Mouse (Mus musculus): Measurements from ENCODE around the gene Kxd1. TPM values are rescaled to one million over a fixed set of nuclear protein-coding genes. Genes with fewer than 3 reads are reported as not detected.
"Not testable (repeated sequence)": the region's sequence is repeated elsewhere in the genome, so short reads cannot be mapped to it uniquely, and the experiment has no call there.

The Kxd1 gene
- polyA plus RNA-seq, 1 experiment from 2014 or later = 44.7 TPM

DNA sequence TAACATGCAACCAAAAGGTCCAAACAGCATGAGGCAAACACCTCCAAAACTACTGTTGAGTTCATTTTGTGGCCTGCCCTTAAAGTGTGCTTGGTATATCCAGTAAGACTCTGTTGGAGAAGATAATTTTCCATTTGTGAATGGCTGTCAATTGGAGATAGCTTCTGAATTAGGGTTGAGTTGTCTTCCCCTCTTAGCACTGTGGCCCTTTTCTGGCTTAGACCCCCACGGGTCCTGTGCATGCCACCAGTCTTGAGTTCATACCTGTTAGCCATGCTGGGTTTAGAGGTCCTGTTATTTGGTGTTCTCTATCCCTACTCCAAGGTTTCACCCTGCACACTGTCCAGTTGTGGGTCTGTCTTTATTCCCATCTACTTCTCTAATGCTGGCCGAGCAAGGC, 16.0 kb downstream of the Kxd1 start:
- Histone ChIP-seq H3K4me3 (peak overlapping the region; percentile 99), H3K9ac (peak overlapping the region; percentile 99), H3K4me2 (peak overlapping the region; percentile 84), H3K4me1 (peaks cover 48% of the 10 kb centered on the region), H3K27ac (peak overlapping the region; percentile 98), H3K27me3 (replicated peaks) (no peaks in the 10 kb centered on the region), H3K9me3 (replicated peaks) (no peaks in the 10 kb centered on the region), H3K36me3 (peaks cover 70% of the 10 kb centered on the region)
- 70% methylated on average over 2 of the region's 2 CpGs for WGBS (ENCODE audit: insufficient replicate concordance)
- no peak for ATAC-seq

DNA sequence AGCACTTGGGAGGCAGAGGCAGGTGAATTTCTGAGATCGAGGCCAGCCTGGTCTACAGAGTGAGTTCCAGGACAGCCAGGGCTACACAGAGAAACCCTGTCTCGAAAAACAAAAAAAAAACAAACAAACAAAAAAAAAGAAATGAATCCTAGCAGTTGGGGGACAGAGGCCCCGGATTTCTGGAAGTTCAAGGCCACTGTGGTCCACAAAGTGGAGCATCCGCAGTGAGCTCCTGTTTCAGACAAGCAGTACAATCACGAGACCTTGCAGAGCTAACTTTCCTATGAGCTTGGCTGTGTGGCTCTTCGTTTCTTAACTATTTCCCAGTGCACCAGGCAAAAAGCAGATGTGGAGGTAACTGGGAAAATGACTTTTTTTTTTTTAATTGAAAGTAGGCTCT, 16.6 kb downstream of the Kxd1 start:
- Histone ChIP-seq H3K27ac (peak overlapping the region; percentile 98), H3K4me2 (peak overlapping the region; percentile 84), H3K36me3 (peaks cover 64% of the 10 kb centered on the region), H3K9ac (peak overlapping the region; percentile 99), H3K4me1 (peaks cover 52% of the 10 kb centered on the region), H3K4me3 (peak overlapping the region; percentile 99)
- 43% methylated on average over 6 of the region's 6 CpGs for WGBS (ENCODE audit: insufficient replicate concordance)
- not testable (repeated sequence) for H3K9me3 ChIP-seq (replicated peaks); H3K27me3 ChIP-seq (replicated peaks); ATAC-seq

- H3K36me3 ChIP-seq = peaks cover 56% of the 10 kb centered on the region
- no peaks in the 10 kb centered on the region for H3K9me3 ChIP-seq (replicated peaks)
- peak within 1 kb of the TSS; percentile 98 for H3K27ac ChIP-seq
- H3K4me2 ChIP-seq = peak within 1 kb of the TSS; percentile 84
- H3K27me3 ChIP-seq (replicated peaks) = no peaks in the 10 kb centered on the region
- peaks cover 60% of the 10 kb centered on the region for H3K4me1 ChIP-seq
- peak; percentile 74 for ATAC-seq
- under 1% methylated on average over 71 of the region's 74 CpGs for WGBS (ENCODE audit: insufficient replicate concordance)
- peak within 1 kb of the TSS; percentile 99 for H3K4me3 ChIP-seq
- H3K9ac ChIP-seq = peak within 1 kb of the TSS; percentile 99
Observed at GRCm38 (mm10) chr8:70510228-70510915, 17.4 kb downstream of the Kxd1 start, which contains the start of gene Uba52. Gene Uba52 (minus strand): TSS chr8:70510801.

- H3K36me3 ChIP-seq = peaks cover 54% of the 10 kb centered on the region
- H3K4me3 ChIP-seq = peak overlapping the region; percentile 99
- 0 out of 2 replicates have a peak, but pooled peaks cover 2% of the 10 kb centered on the region for H3K27me3 ChIP-seq (replicated peaks)
- no peak for ATAC-seq
- H3K4me2 ChIP-seq = peak overlapping the region; percentile 84
- H3K27ac ChIP-seq = peak overlapping the region; percentile 98
- 2% methylated on average over 25 of the region's 25 CpGs for WGBS (ENCODE audit: insufficient replicate concordance)
- peak overlapping the region; percentile 99 for H3K9ac ChIP-seq
- H3K4me1 ChIP-seq = peaks cover 70% of the 10 kb centered on the region
- no peaks in the 10 kb centered on the region for H3K9me3 ChIP-seq (replicated peaks)
Observed at GRCm38 (mm10) chr8:70509281-70509952, 18.3 kb downstream of the Kxd1 start.

GRCm38 (mm10) chr8:70507027-70507393, 20.7 kb downstream of the Kxd1 start:
- Histone ChIP-seq H3K27ac (peak overlapping the region; percentile 90), H3K4me1 (peaks cover 79% of the 10 kb centered on the region), H3K27me3 (replicated peaks) (peaks cover 24% of the 10 kb centered on the region), H3K36me3 (peaks cover 40% of the 10 kb centered on the region), H3K9ac (peak overlapping the region; percentile 79), H3K9me3 (replicated peaks) (no peaks in the 10 kb centered on the region), H3K4me2 (peak overlapping the region; percentile 84), H3K4me3 (peak overlapping the region; percentile 70)
- 43% methylated on average over 5 of the region's 5 CpGs for WGBS (ENCODE audit: insufficient replicate concordance)
- no peak for ATAC-seq

- no peaks in the 10 kb centered on the region for H3K9me3 ChIP-seq (replicated peaks)
- peak within 1 kb of the TSS; percentile 84 for H3K4me2 ChIP-seq
- WGBS (ENCODE audit: insufficient replicate concordance) = 1% methylated on average over 40 of the region's 40 CpGs
- peaks cover 40% of the 10 kb centered on the region for H3K36me3 ChIP-seq
- H3K27ac ChIP-seq = peak within 1 kb of the TSS; percentile 90
- H3K27me3 ChIP-seq (replicated peaks) = peaks cover 30% of the 10 kb centered on the region
- peak within 1 kb of the TSS; percentile 79 for H3K9ac ChIP-seq
- H3K4me3 ChIP-seq = peak within 1 kb of the TSS; percentile 70
- ATAC-seq = peak; percentile 84
- H3K4me1 ChIP-seq = peaks cover 79% of the 10 kb centered on the region
Observed at GRCm38 (mm10) chr8:70506328-70507026, 21.3 kb downstream of the Kxd1 start, which contains the start of gene Rex1bd. Gene Rex1bd (minus strand): TSS chr8:70506752.

DNA sequence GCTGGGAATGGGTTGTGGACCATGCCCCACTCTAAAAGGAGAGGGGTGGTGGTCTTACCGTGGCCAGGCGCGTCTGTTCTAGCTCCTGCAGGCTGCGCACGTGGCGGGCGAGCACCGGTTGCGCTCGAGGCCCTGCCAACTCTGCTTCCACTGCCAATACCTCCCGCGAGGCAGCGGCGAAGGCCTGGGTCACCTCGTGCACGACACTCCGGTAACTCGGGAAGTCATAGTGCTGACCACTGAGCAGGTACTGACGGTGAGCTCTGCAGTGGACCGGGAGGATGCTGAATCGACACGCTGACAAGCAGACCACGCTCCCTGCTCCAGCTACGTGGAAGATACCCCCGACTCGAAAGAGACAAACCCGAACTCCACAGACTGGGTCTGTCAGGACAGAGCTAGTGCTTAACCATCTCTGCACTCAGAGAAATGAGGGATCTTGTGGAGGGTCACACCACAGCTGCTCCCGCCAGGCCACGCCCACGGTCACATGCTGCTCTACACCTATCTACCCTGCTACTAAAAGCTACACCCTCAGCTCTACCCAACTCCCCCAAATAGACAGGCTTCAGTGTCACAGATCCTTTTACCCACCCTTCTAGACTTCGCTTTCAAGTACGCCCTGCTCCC, 21.9 kb downstream of the Kxd1 start:
- H3K4me2 ChIP-seq = peak overlapping the region; percentile 84
- peaks cover 40% of the 10 kb centered on the region for H3K36me3 ChIP-seq
- H3K9me3 ChIP-seq (replicated peaks) = no peaks in the 10 kb centered on the region
- peak; percentile 44 for ATAC-seq
- H3K4me3 ChIP-seq = peak overlapping the region; percentile 70
- H3K27ac ChIP-seq = peak overlapping the region; percentile 90
- H3K9ac ChIP-seq = peak overlapping the region; percentile 79
- 38% methylated on average over 32 of the region's 32 CpGs for WGBS (ENCODE audit: insufficient replicate concordance)
- peaks cover 82% of the 10 kb centered on the region for H3K4me1 ChIP-seq
- peaks cover 31% of the 10 kb centered on the region for H3K27me3 ChIP-seq (replicated peaks)

DNA sequence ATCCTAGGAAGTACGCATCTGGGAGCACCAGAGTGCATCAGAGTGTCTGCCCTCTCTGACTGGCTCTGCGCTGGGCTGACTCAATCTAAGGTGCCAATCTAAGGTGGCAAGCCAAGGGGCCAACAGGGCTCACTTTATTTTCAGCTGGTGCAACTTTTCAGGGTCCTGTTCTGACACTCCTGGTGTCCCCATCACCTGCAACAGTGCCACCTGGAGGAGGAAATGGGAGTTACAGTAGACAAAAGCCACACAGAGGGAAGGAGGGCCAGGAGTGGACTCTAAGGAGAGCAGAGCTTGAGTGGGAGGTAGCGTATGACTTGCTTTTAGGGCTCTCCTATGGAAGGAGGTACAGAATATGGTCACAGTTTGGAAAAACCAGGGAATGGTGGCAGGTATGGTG, 22.9 kb downstream of the Kxd1 start:
- peaks cover 92% of the 10 kb centered on the region for H3K4me1 ChIP-seq
- peaks cover 40% of the 10 kb centered on the region for H3K36me3 ChIP-seq
- 71% methylated on average over 3 of the region's 3 CpGs for WGBS (ENCODE audit: insufficient replicate concordance)
- H3K4me3 ChIP-seq = no peak overlapping the region
- no peak overlapping the region for H3K27ac ChIP-seq
- H3K9me3 ChIP-seq (replicated peaks) = no peaks in the 10 kb centered on the region
- H3K9ac ChIP-seq = no peak overlapping the region
- no peak for ATAC-seq
- 0 out of 2 replicates have a peak overlapping the region, but pooled peaks have one; percentile 84 for H3K4me2 ChIP-seq
- peaks cover 39% of the 10 kb centered on the region for H3K27me3 ChIP-seq (replicated peaks)

DNA sequence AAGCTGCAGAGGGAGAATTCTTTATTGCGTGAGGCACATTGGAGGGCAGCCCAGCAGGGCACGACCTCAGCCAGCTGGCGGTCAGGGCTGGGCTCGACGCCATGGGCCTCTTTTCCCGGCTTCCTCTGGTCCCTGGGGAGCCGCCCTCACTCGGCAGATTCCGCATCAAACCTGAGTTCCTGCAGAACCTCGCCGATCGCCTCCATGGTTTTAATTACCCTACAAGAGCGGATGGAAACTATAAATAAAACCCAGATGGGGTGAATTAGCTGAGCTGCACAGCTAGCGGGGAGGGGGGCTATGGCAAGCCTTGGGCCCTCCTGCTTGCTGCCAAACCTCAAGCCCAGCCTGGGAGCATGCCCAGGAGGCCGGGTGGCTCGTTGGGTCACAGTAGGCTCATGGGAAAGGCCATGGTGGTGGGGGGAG, 23.5 kb downstream of the Kxd1 start:
- Histone ChIP-seq H3K4me2 (no peak overlapping the region), H3K36me3 (peaks cover 40% of the 10 kb centered on the region), H3K27ac (no peak overlapping the region), H3K27me3 (replicated peaks) (peaks cover 45% of the 10 kb centered on the region), H3K9ac (no peak overlapping the region), H3K9me3 (replicated peaks) (no peaks in the 10 kb centered on the region), H3K4me1 (peaks cover 94% of the 10 kb centered on the region), H3K4me3 (no peak overlapping the region)
- ATAC-seq = no peak
- WGBS (ENCODE audit: insufficient replicate concordance) = 87% methylated on average over 16 of the region's 16 CpGs

DNA sequence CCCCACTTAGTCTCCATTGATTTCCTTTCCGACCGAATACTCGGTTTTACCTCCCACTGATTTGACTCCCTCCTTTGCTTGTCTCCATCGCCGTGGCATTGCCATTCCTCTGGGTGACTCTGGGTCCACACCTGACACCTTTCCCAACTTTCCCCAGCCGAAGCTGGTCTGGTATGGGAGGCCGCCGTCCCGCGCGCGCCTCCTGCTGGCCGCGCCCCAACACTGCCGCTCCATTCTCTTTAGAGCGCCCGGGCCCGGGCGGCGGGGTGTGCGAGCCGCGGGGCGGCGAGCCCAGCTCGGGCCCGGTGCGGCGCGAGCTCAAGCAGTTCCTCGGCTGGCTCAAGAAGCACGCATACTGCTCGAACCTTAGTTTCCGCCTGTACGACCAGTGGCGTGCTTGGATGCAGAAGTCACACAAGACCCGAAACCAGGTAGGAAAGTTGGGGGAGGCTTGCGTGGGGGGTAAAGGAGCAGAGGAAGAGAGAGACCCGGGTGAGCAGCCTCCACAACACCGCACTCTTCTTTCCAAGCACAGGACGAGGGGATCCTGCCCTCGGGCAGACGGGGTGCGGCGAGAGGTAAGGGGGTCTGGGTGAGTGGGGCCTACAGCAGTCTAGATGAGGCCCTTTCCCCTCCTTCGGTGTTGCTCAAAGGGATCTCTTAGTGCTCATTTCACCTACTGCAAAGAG, 24.6 kb downstream of the Kxd1 start:
- Histone ChIP-seq H3K4me3 (peak overlapping the region; percentile 28), H3K4me2 (peak overlapping the region; percentile 75), H3K4me1 (peaks cover 92% of the 10 kb centered on the region), H3K27ac (no peak overlapping the region), H3K9ac (no peak overlapping the region; the same call in 1 of the 2 replicates), H3K36me3 (peaks cover 29% of the 10 kb centered on the region), H3K9me3 (replicated peaks) (no peaks in the 10 kb centered on the region), H3K27me3 (replicated peaks) (peaks cover 56% of the 10 kb centered on the region)
- no peak for ATAC-seq
- 17% methylated on average over 46 of the region's 46 CpGs for WGBS (ENCODE audit: insufficient replicate concordance)

DNA sequence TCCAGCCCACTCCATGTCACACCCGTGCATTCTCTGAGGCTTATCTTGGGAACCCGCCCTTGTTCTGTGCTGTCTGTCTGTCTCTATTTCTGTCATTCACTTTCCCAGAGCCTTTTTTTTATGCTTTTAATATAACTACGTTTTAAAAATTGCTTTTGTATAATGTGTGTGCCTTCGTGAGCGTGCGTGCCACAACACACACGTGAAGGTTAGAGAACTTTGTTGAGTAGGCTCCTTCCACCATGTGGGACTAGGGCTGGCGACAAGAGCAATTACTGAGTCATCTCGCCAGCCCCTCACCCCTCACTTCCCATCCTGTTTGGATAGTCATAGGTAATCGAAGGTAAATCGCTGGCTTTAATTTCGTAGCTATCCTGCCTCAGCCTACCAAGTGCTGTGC, 25.2 kb downstream of the Kxd1 start:
- peaks cover 22% of the 10 kb centered on the region for H3K36me3 ChIP-seq
- peaks cover 87% of the 10 kb centered on the region for H3K4me1 ChIP-seq
- no peak for ATAC-seq
- H3K9ac ChIP-seq = peak overlapping the region; percentile 39
- H3K4me3 ChIP-seq = peak overlapping the region; percentile 28
- H3K27ac ChIP-seq = peak overlapping the region; percentile 62; the same call in 1 of the 2 replicates
- H3K4me2 ChIP-seq = peak overlapping the region; percentile 75
- peaks cover 62% of the 10 kb centered on the region for H3K27me3 ChIP-seq (replicated peaks)
- WGBS (ENCODE audit: insufficient replicate concordance) = 32% methylated on average over 12 of the region's 12 CpGs
- no peaks in the 10 kb centered on the region for H3K9me3 ChIP-seq (replicated peaks)
